Mouse (Mus musculus) MEL (cell line): Measurements from ENCODE around the gene Catip.

ENCODE experiments used
- CTCF ChIP-seq, 3 experiments: IDR thresholded peaks in 2 of 3; conservative IDR thresholded peaks in 1 of 3; 2 replicates each; pipeline ENCODE4 v1.5.1; 2011 to 2012; ENCODE audit warnings: low read length in 3 of 3, low read depth in 2 of 3, mild to moderate bottlenecking in 2 of 3, improper control_type of control experiment in 1 of 3, inconsistent platforms in 1 of 3, mixed read lengths in 1 of 3, moderate library complexity in 1 of 3; ENCODE audit not compliant: control insufficient read depth in 1 of 3, insufficient read depth in 1 of 3, poor library complexity in 1 of 3, severe bottlenecking in 1 of 3
- EP300 ChIP-seq, 2 experiments: IDR thresholded peaks; 2 replicates each; pipeline ENCODE4 v1.6.1; 2011; ENCODE audit warnings: improper control_type of control experiment in 2 of 2, low read length in 2 of 2, low read depth in 1 of 2, mild to moderate bottlenecking in 1 of 2
- MAZ ChIP-seq: IDR thresholded peaks from 2 replicates; pipeline ENCODE4 v1.6.1; 2012; ENCODE audit warnings: low read depth, mild to moderate bottlenecking, inconsistent platforms, low read length, improper control_type of control experiment
- MYB ChIP-seq: IDR thresholded peaks from 2 replicates; pipeline ENCODE4 v1.6.1; 2011; ENCODE audit warnings: mild to moderate bottlenecking, low read depth, low read length, improper control_type of control experiment
- ZNF384 ChIP-seq: IDR thresholded peaks from 2 replicates; pipeline ENCODE4 v1.6.1; 2012; ENCODE audit warnings: low read depth, mild to moderate bottlenecking, inconsistent platforms, low read length, improper control_type of control experiment

DNA sequence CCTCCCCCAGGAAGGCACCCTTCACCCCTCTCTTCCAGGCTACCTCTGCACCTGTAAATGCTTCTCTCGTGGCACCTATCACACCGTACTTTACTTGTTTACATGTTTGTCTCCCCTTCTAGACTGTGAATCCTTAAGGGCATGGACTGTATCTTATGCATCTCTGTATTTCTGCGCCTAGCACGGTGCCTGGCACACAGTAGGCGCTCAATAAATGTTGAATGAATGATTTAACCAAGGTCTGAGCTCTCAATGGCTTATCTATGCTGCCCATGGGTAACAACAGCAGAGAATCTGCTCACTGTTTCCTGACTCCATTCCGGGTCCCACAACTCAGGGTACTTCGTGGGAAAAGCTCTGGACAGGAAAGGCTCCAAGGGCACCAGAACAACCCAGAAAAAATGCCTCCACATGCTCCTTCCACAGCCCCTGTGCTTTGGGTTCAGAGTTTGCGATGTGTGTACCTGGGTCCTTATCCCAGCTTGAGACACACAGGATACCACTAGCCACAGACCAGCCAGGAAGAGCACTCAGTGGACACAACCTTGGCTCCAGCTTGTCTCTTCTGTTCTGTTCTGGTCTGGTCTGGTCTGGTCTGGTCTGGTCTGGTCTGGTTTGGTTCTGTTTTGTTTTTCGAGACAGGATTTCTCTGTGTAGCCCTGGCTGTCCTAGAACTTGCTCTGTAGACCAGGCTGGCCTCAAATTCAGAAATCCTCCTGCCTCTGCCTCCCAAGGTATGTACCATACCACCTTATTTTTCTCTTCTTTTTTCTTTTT lies 8.3 kb upstream of the Catip start:
- TF ChIP-seq EP300 (IDR thresholded peaks at IDR 0.05; ENCODE audit: low read depth in 1 of 2, low read length in 2 of 2) (no peak), CTCF (IDR thresholded peaks at IDR 0.05 in 2 of 3, conservative IDR thresholded peaks at IDR 0.05 in 1 of 3; ENCODE audit: control insufficient read depth in 1 of 3, insufficient read depth in 1 of 3, low read depth in 2 of 3, low read length in 3 of 3, poor library complexity in 1 of 3, severe bottlenecking in 1 of 3) (no peak), MYB (no peak), MAZ (no peak), ZNF384 (no peak)
